Mouse (Mus musculus) layer of hippocampus, postnatal 25 days (tissue): ENCODE data around the gene Mettl7a1. TPM values are rescaled to one million over a fixed set of nuclear protein-coding genes. Genes with fewer than 3 reads are reported as not detected.
A peak's percentile ranks its signal among the peaks of the same experiment; 100 is the strongest.
"Not testable (repeated sequence)": the region's sequence is repeated elsewhere in the genome, so short reads cannot be mapped to it uniquely, and the experiment has no call there.

Experiments used
- DNase-seq, 2 experiments: peaks; one replicate each; pipeline ENCODE4 v3.0.0; 2022; ENCODE audit warnings: mixed read lengths in 2 of 2, low spot score in 1 of 2; ENCODE audit errors: extremely low spot score in 1 of 2
- total RNA-seq, 2 experiments: library from RNA; stranded (reverse); gene quantifications; 2 replicates each; pipeline ENCODE4 v1.2.3; 2021

Gene Mettl7a1
- total RNA-seq = 10 to 100 TPM; 31.0 to 35.0 TPM

- peak; percentile 76 to 80 for DNase-seq
These were observed at the start of gene Mettl7a1 for GRCm38 (mm10) chr15:100304019-100304991. Mettl7a1 (plus strand) TSS chr15:100304140.

GRCm38 (mm10) chr15:100256386-100256785, 47.6 kb upstream of the Mettl7a1 start:
- no peak for DNase-seq

GRCm38 (mm10) chr15:100257305-100257704, 46.6 kb upstream of the Mettl7a1 start:
- no peak for DNase-seq

DNA sequence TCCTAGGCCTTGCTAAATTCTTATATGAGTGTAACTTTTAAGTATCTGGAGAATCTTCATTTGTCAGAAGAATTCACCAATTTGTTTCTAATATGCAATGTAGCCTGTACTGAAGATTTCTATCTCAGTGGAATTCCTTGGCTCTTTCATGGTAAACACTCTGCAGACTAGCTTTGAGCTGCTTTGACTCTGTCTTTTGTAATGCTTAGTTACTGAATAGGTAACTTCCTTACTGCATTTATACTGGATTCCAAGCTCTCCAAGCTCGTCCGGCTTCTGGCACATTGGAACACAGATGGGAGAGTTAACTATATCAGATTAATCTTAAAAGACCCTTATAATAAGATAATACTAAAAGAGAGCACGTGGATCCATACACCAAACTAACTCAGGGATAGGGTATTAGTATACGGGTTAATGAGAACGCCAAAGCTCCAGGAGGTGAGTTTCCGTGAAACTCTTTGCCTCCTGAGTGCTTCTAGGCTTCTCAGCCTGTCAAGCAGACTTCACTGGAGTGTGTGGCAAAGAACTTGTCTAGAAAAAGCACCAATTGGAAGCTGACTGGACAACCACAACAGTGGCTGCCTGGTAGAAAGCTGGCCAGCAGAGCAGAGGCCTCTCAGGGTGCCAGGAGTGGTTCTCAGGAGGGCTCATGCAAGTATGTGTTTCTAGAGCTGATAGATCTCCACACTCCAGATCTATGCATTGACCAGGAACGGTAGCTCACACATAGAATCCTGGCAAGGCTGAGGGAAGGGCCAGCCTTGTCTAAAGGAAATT, 45.1 kb upstream of the Mettl7a1 start:
- no peak for DNase-seq

DNA sequence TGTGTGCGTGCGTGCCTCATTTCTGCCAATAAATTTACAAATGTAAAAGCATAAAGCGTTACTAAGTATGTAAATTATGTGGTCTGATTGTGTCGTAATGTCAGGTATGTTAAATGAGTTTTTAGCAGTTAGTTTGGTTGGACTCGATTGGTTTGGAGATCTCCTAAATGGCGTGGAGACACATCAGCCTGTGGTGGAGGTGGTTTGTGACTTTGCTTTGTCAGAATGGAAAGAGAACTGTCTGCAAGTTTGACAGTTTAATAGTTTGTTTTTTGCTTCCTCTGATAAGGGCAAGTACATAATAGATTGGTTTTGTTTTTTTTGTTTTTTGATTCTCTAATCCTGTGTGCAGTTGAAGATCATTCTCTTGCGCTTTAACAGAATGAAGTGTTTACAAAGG, 43.6 kb upstream of the Mettl7a1 start:
- not testable (repeated sequence) for DNase-seq

- DNase-seq = no peak
These were observed 40.6 kb upstream of the Mettl7a1 start for GRCm38 (mm10) chr15:100263246-100263905.

DNA sequence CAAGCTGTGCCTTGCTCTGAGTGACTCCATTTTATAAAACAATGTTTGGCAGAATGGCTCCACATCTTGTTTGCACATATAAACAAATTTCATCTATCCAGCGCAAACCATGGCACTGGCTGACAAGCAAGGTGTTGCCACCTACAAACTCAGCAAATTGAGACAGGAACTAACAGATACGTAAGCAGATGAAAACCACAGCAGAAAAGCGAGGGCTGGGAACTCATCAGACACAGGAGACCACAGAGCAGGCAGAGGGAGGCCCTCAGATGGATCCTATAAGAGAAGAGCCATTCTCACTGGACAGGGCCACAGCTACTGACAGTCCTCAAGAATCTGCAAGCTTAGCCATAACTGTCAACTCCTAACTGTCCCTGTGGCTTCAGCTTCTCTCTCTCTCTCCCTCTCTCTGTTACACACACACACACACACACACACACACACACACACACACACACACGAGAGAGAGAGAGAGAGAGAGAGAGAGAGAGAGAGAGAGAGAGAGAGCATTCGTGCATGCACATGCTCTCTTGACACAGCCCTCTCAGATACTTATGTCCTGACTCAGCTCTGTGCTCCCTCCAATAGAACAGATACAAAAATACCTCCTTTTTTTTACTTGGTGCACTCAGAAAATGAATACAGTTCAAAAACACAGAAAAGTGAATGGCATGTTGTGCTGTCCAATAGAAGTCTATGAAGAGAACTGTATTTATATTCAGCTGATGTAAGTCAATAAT, 38.2 kb upstream of the Mettl7a1 start:
- no peak for DNase-seq

DNA sequence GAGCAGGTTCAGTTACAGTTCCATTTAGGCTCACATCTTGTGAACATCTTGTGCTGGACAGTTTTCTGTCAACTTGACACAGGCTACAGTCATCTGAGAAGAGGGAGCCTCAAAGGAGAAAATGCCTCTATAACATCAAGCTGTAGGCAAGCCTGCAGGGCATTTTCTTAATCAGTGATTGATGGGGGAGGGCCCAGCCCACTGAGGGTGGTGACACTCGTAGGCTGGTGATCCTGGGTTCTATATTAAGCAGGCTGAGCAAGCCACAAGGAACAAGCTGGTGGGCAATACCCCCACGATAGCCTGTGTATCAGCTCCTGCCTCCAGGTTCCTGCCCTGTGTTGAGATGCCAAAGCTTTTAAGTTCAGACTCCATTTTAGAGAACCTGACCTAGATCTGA, 35.0 kb upstream of the Mettl7a1 start:
- no peak for DNase-seq

DNA sequence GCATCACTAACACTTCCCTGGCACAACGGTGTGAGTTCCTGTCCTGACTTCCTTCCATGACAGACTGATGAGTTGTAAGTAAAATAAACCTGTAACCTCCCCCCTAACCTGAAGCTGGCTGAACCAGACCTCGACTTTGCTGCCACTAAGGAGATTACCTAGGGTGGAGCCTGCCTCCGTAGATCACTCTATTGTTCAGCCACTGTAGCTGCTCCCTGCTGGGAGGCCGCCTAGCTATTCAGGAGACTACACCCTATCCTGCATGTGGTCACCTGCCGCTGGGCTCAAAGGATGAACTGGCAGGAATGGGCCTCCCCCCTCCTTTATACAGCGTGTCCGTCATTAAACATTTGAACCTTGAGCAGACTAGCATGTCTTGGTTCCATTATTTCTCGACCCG, 34.2 kb upstream of the Mettl7a1 start:
- DNase-seq = no peak

GRCm38 (mm10) chr15:100270609-100271008, 33.3 kb upstream of the Mettl7a1 start:
- DNase-seq = not testable (repeated sequence)

GRCm38 (mm10) chr15:100271411-100271810, 32.5 kb upstream of the Mettl7a1 start:
- DNase-seq = no peak

GRCm38 (mm10) chr15:100273791-100274308, 30.1 kb upstream of the Mettl7a1 start:
- DNase-seq = not testable (repeated sequence)

DNA sequence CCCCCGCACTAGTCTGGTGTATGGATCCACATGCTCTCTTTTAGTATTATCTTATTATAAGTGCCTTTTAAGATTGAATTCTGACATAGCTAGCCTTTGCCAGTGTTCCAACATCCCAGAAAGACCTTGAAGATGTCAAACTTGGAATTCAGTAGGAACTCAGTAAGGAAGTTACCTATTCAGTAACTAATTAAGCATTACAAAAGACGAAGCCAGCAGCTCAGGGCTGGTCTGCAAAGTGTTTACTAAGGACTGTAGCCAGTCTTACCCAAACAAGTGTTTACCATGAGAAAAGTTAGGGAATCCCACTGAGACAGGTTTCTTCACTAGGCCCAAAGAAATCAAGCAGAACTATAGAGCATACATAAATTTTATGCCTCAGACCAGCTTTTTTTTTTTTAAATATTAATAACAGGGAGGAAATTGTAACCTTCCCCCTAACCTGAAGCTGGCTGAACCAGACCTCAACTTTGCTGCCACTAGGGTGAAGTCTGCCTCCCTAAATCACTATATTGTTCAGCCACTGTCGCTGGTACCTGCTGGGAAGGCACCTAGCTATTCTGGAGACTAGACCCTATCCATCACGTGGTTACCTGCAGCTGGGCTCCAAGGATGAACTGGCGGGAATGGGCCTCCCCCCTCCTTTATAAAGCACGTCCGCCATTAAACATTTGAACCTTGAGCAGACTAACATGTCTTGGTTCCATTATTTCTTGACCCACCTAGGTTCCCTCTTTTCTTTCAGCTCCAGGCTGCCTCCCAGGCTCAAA, 29.0 kb upstream of the Mettl7a1 start:
- DNase-seq = no peak

DNA sequence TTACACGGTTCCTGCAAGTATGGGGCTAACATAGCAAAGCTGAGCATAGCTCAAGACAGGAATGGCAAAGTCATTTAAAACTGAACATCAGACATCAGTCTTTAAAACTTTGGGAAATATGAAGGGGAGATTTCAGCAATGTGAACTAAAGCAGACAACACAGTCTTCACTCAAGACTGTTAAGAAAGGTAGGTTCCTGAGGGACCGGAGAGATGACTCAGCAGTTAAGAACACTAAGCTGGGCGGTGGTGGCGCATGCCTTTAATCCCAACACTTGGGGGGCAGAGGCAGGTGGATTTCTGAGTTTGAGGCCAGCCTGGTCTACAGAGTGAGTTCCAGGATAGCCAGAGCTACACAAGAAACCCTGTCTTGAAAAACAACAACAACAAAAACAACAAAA, 27.5 kb upstream of the Mettl7a1 start:
- DNase-seq = no peak

- DNase-seq = no peak
These were observed 26.4 kb upstream of the Mettl7a1 start for GRCm38 (mm10) chr15:100277586-100277985.

GRCm38 (mm10) chr15:100280626-100281025, 23.3 kb upstream of the Mettl7a1 start, which contains the start of gene Tmprss12:
Tmprss12 (plus strand) TSS chr15:100280837.
- DNase-seq = no peak

- no peak for DNase-seq
These were observed 15.0 kb upstream of the Mettl7a1 start for GRCm38 (mm10) chr15:100288980-100289379.

DNA sequence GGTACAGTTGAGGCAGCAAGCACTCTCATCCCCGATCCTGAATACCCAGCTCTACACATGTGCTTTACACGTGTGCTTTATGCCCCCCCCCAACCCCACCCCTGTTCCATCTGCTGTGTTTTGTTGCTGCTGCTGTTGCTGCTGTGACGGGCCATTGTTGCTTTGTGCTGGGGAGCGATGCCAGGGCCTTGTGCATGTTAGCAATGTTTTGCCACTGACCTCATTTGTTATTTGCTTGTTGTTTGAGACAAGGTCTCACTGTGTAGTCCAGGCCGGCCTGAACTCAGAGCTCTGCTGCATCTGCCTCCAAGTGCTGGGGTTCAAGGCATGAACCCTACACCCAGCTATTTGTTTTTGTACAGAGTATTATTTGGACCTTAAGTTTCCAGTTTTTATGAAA, 13.1 kb upstream of the Mettl7a1 start:
- DNase-seq = no peak

DNA sequence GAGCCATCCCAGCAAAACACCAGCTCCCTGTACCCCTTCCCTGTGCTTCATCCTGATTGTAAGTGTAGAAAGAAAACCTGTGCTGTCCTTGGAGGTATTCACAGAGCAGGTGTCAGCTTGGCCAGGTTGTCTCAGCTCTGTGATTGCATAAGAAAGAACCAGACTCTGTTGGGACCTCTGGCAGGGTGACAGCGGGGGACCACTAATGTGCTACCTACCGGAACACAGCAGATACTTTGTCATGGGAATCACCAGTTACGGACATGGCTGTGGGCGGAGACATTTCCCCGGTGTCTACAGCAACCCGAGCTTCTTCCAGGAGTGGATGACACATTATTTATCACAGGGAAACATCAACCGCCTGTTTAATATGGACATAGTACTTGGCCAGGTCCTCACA, 11.6 kb upstream of the Mettl7a1 start:
- DNase-seq = no peak
